9 mouse cellular contexts compared by ENCODE assay signal in genomic region chr9:73068230-73068679, GRCm38 (mm10). TPM values are rescaled to one million over a fixed set of nuclear protein-coding genes. Genes with fewer than 3 reads are reported as not detected.
A peak's percentile ranks its signal among the peaks of the same experiment; 100 is the strongest.
DNase-seq lines count a peak whose midpoint lies in the region; ATAC-seq and TF ChIP-seq lines count a peak whose summit lies in the region.
"Had no signal": no experiment of that assay in that cellular context is flagged by ENCODE, and none has a peak within 500 bp of the region (broad histone marks: within the 10 kb centered on the region; RNA-seq: fewer than 3 reads in every experiment).

No protein-coding gene starts in this region.

- WGBS in midbrain, embryonic 11.5 days: 77% methylated on average over 6 of the region's 6 CpGs
- 68% methylated on average over 6 of the region's 6 CpGs for WGBS in midbrain, embryonic 16.5 days
- 19% methylated on average over 6 of the region's 6 CpGs for WGBS in heart, embryonic 13.5 days
- 35% methylated on average over 6 of the region's 6 CpGs for WGBS in cerebellum, adult 2 months

- no peak overlapping the region for H3K9ac ChIP-seq in midbrain, embryonic 11.5 days (ENCODE audit: low read length)
- no peak overlapping the region for H3K9ac ChIP-seq in midbrain, embryonic 16.5 days (ENCODE audit: low read depth, low read length)
- H3K9ac ChIP-seq in heart, embryonic 13.5 days: no peak overlapping the region

- DNase-seq in midbrain, embryonic 11.5 days (ENCODE audit: low spot score, missing footprints): peak; percentile 59
- peak; percentile 59 to 81 for DNase-seq in left cerebral cortex, adult 9 months (ENCODE audit: low spot score in 2 of 2)
- DNase-seq in lung, postnatal 4 days: peak; percentile 59 to 80
- DNase-seq in ovary, adult 18-20 months (ENCODE audit: low spot score): no peak
- no peak for DNase-seq in cerebellum, adult 2 months
- no peak for DNase-seq in adrenal gland, postnatal 14 days

- no peak overlapping the region for H3K27ac ChIP-seq in midbrain, embryonic 11.5 days (ENCODE audit: low read depth, low read length)
- H3K27ac ChIP-seq in midbrain, embryonic 16.5 days (ENCODE audit: low read length): no peak overlapping the region
- peak overlapping the region; percentile 41 for H3K27ac ChIP-seq in heart, embryonic 13.5 days (replicated peaks)
- no peak overlapping the region for H3K27ac ChIP-seq in cerebellum, adult 2 months (ENCODE audit: insufficient read depth, low read length)

- TF ChIP-seq CTCF in cerebellum, adult 2 months (IDR thresholded peaks at IDR 0.05; ENCODE audit: borderline replicate concordance, insufficient read depth, low read depth, low read length): no peak

- 0 out of 2 replicates have a peak, but pooled peaks cover 2% of the 10 kb centered on the region for H3K4me1 ChIP-seq in midbrain, embryonic 11.5 days (ENCODE audit: control insufficient read depth, insufficient read depth, low read length)
- H3K4me1 ChIP-seq in midbrain, embryonic 16.5 days (ENCODE audit: control insufficient read depth, insufficient read depth, low read length): peaks cover 12% of the 10 kb centered on the region
- peaks cover 27% of the 10 kb centered on the region for H3K4me1 ChIP-seq in heart, embryonic 13.5 days
- H3K4me1 ChIP-seq in cerebellum, adult 2 months (ENCODE audit: control insufficient read depth, insufficient read depth, low read length): peaks cover 10% of the 10 kb centered on the region; the same call in 1 of the 2 replicates

- no peaks in the 10 kb centered on the region for H3K9me3 ChIP-seq in midbrain, embryonic 11.5 days (ENCODE audit: control insufficient read depth, low read length)
- no peaks in the 10 kb centered on the region for H3K9me3 ChIP-seq in midbrain, embryonic 16.5 days (replicated peaks; ENCODE audit: control insufficient read depth, low read length, poor library complexity, severe bottlenecking)
- no peaks in the 10 kb centered on the region for H3K9me3 ChIP-seq in heart, embryonic 13.5 days

- TF ChIP-seq POLR2A in cerebellum, adult 2 months (IDR thresholded peaks at IDR 0.05; ENCODE audit: borderline replicate concordance, insufficient read depth, low read length): no peak

- no peaks in the 10 kb centered on the region for H3K27me3 ChIP-seq in midbrain, embryonic 11.5 days (ENCODE audit: control insufficient read depth, insufficient read depth, low read length)
- H3K27me3 ChIP-seq in midbrain, embryonic 16.5 days (ENCODE audit: control insufficient read depth, insufficient read depth, low read depth, low read length): no peaks in the 10 kb centered on the region
- no peaks in the 10 kb centered on the region for H3K27me3 ChIP-seq in heart, embryonic 13.5 days (replicated peaks)
- H3K27me3 ChIP-seq in cerebellum, adult 2 months (ENCODE audit: control insufficient read depth, insufficient read depth, low read length): no peaks in the 10 kb centered on the region

- H3K4me3 ChIP-seq in midbrain, embryonic 11.5 days (ENCODE audit: low read depth, low read length): no peak overlapping the region
- no peak overlapping the region for H3K4me3 ChIP-seq in midbrain, embryonic 16.5 days (ENCODE audit: low read depth, low read length)
- no peak overlapping the region for H3K4me3 ChIP-seq in heart, embryonic 13.5 days
- no peak overlapping the region for H3K4me3 ChIP-seq in cerebellum, adult 2 months (replicated peaks; ENCODE audit: insufficient read depth, low read depth, low read length)

- H3K36me3 ChIP-seq in midbrain, embryonic 11.5 days (ENCODE audit: control insufficient read depth, insufficient read depth, low read length): no peaks in the 10 kb centered on the region
- no peaks in the 10 kb centered on the region for H3K36me3 ChIP-seq in midbrain, embryonic 16.5 days (ENCODE audit: control insufficient read depth, insufficient read depth, low read length)
- H3K36me3 ChIP-seq in heart, embryonic 13.5 days: no peaks in the 10 kb centered on the region

- no peak overlapping the region for H3K4me2 ChIP-seq in midbrain, embryonic 11.5 days
- H3K4me2 ChIP-seq in midbrain, embryonic 16.5 days (ENCODE audit: low read length): no peak overlapping the region
- H3K4me2 ChIP-seq in heart, embryonic 13.5 days: peak overlapping the region; percentile 30

- ATAC-seq in midbrain, embryonic 11.5 days (ENCODE audit: low FRiP score): no peak
- no peak for ATAC-seq in midbrain, embryonic 16.5 days
- no peak for ATAC-seq in heart, embryonic 13.5 days (ENCODE audit: extremely low read depth, insufficient number of reproducible peaks, low FRiP score, low TSS enrichment)

RNA-seq across cellular contexts. Expression of gene Rab27a, which starts 23.6 kb away (rescaled TPM):
- 0.52 and 0.55 TPM in 2 replicates for polyA plus RNA-seq in midbrain, embryonic 11.5 days (2014; fragmentation: Nextera tagmentation; extraction: Ambion mirVana)
- 3.3 and 3.6 TPM in 2 replicates for polyA plus RNA-seq in midbrain, embryonic 16.5 days (2015; fragmentation: Nextera tagmentation; extraction: Ambion mirVana)
- polyA plus RNA-seq in heart, embryonic 13.5 days (2015; fragmentation: Nextera tagmentation; extraction: Ambion mirVana): 3.5 and 3.6 TPM in 2 replicates
- polyA plus RNA-seq in cerebellum, adult 2 months (2012; rRNA removed): 12.7 and 13.5 TPM in 2 replicates
- total RNA-seq in adrenal gland, postnatal 14 days (2021): 27.4 and 28.0 TPM in 2 replicates

RNA-seq across cellular contexts. Expression of gene Pigb, which starts 28.1 kb away (rescaled TPM):
- polyA plus RNA-seq in midbrain, embryonic 11.5 days (2014; fragmentation: Nextera tagmentation; extraction: Ambion mirVana): 18.3 and 19.0 TPM in 2 replicates
- 14.9 and 18.6 TPM in 2 replicates for polyA plus RNA-seq in midbrain, embryonic 16.5 days (2015; fragmentation: Nextera tagmentation; extraction: Ambion mirVana)
- 5.7 and 7.1 TPM in 2 replicates for polyA plus RNA-seq in heart, embryonic 13.5 days (2015; fragmentation: Nextera tagmentation; extraction: Ambion mirVana)
- 23.9 and 26.0 TPM in 2 replicates for polyA plus RNA-seq in cerebellum, adult 2 months (2012; rRNA removed)
- total RNA-seq in adrenal gland, postnatal 14 days (2021): 10.6 and 12.1 TPM in 2 replicates

RNA-seq across cellular contexts. Expression of gene Khdc3, which starts 33.4 kb away (rescaled TPM):
- polyA plus RNA-seq in midbrain, embryonic 11.5 days (2014; fragmentation: Nextera tagmentation; extraction: Ambion mirVana): not detected in 2 replicates
- 0.24 and 0.25 TPM in 2 replicates for polyA plus RNA-seq in midbrain, embryonic 16.5 days (2015; fragmentation: Nextera tagmentation; extraction: Ambion mirVana)
- polyA plus RNA-seq in heart, embryonic 13.5 days (2015; fragmentation: Nextera tagmentation; extraction: Ambion mirVana): not detected in 2 replicates
- polyA plus RNA-seq in cerebellum, adult 2 months (2012; rRNA removed): 0.44 and 0.51 TPM in 2 replicates
- total RNA-seq in adrenal gland, postnatal 14 days (2021): 0.19 and 1.1 TPM in 2 replicates
- polyA plus RNA-seq: limb, embryonic 11.5 days had no signal

RNA-seq across cellular contexts. Expression of gene Gm20509, which starts 34.0 kb away (rescaled TPM):
- not detected in 2 replicates for polyA plus RNA-seq in midbrain, embryonic 11.5 days (2014; fragmentation: Nextera tagmentation; extraction: Ambion mirVana)
- polyA plus RNA-seq in midbrain, embryonic 16.5 days (2015; fragmentation: Nextera tagmentation; extraction: Ambion mirVana): not detected in 2 replicates
- polyA plus RNA-seq in heart, embryonic 13.5 days (2015; fragmentation: Nextera tagmentation; extraction: Ambion mirVana): not detected in 2 replicates
- polyA plus RNA-seq in cerebellum, adult 2 months (2012; rRNA removed): 0.17 TPM in 1 of 2 replicates, not detected in the other
- not detected in 2 replicates for total RNA-seq in adrenal gland, postnatal 14 days (2021)
- polyA plus RNA-seq: limb, embryonic 11.5 days had no signal

RNA-seq across cellular contexts. Expression of gene Rsl24d1, which starts 45.0 kb away (rescaled TPM):
- 172 and 184 TPM in 2 replicates for polyA plus RNA-seq in midbrain, embryonic 11.5 days (2014; fragmentation: Nextera tagmentation; extraction: Ambion mirVana)
- 103 and 109 TPM in 2 replicates for polyA plus RNA-seq in midbrain, embryonic 16.5 days (2015; fragmentation: Nextera tagmentation; extraction: Ambion mirVana)
- 83.9 and 87.0 TPM in 2 replicates for polyA plus RNA-seq in heart, embryonic 13.5 days (2015; fragmentation: Nextera tagmentation; extraction: Ambion mirVana)
- 62.7 and 73.7 TPM in 2 replicates for polyA plus RNA-seq in cerebellum, adult 2 months (2012; rRNA removed)
- 59.3 and 64.6 TPM in 2 replicates for total RNA-seq in adrenal gland, postnatal 14 days (2021)

Comparison
In these comparisons a context has a peak if more than half of its experiments do, and no peak if none do; other contexts are left out.
1. DNase-seq: peak in midbrain, embryonic 11.5 days (single experiment), left cerebral cortex, adult 9 months (2 of 2) and lung, postnatal 4 days (2 of 2); none in ovary, adult 18-20 months (single experiment), cerebellum, adult 2 months (0 of 2) and adrenal gland, postnatal 14 days (single experiment).